Mouse (Mus musculus): ENCODE data around the gene Zc3hav1.

DNA sequence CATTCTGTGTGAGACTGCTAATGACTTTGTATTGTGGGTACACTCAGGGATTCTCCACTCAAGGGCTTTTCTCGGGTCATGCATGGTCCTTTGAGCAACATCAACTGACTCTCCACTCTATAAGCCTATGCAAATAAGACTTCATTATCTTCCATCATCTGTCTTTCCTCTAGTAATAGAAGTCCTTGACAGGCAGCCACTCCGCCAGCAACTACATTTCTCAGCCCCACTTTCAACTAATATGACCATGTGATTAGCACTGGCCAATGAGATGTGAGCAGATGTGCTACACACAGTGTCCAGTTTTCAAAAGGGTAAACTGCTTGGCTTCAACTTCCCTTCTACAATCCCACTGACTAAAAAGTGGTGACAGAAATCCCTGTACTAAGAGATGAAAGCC lies 15.3 kb downstream of the Zc3hav1 start:
- no peak for TF ChIP-seq POLR2A (IDR thresholded peaks at IDR 0.05; ENCODE audit: borderline replicate concordance, extremely low read depth, insufficient read depth, insufficient read length, poor library complexity, severe bottlenecking)
- TF ChIP-seq CTCF (IDR thresholded peaks at IDR 0.05; ENCODE audit: borderline replicate concordance, extremely low read depth, insufficient read depth, insufficient read length), result no peak

Measured in brain, embryonic 14.5 days (tissue).